Mouse (Mus musculus) CH12.LX (cell line): ENCODE data around the gene Ift81. TPM values are rescaled to one million over a fixed set of nuclear protein-coding genes. Genes with fewer than 3 reads are reported as not detected.
A peak's percentile ranks its signal among the peaks of the same experiment; 100 is the strongest.

Source experiments
- DNase-seq: peaks from one replicate; pipeline ENCODE4 v3.0.0-alpha.2; 2013; ENCODE audit errors: extremely low read depth
- H3K27ac ChIP-seq: 2 replicates; pipeline ENCODE4 v1.5.1; 2012; ENCODE audit warnings: low read depth, mild to moderate bottlenecking, control low read depth, moderate library complexity; ENCODE audit not compliant: insufficient read depth
- H3K27me3 ChIP-seq: replicated peaks from 2 replicates; pipeline ENCODE3; 2012; ENCODE audit warnings: inconsistent platforms
- H3K36me3 ChIP-seq, 2 experiments: replicated peaks in 1 of 2; 2 replicates each; pipeline versions ENCODE3 to v1.6.1; 2012; ENCODE audit warnings: inconsistent platforms in 1 of 2, low read length in 1 of 2, mild to moderate bottlenecking in 1 of 2, mixed read lengths in 1 of 2, moderate library complexity in 1 of 2; ENCODE audit not compliant: control insufficient read depth in 1 of 2, insufficient read depth in 1 of 2
- H3K4me1 ChIP-seq, 2 experiments: 2 replicates each; pipeline ENCODE4 v1.6.1; 2012; ENCODE audit warnings: inconsistent platforms in 1 of 2, moderate library complexity in 1 of 2; ENCODE audit not compliant: insufficient read depth in 2 of 2, control insufficient read depth in 1 of 2
- H3K4me2 ChIP-seq: 2 replicates; pipeline ENCODE4 v1.6.1; 2012; ENCODE audit warnings: low read depth, mild to moderate bottlenecking, control low read depth; ENCODE audit not compliant: poor library complexity, insufficient read depth, severe bottlenecking
- H3K4me3 ChIP-seq, 3 experiments: fragments of 150-350 bp in 1 of 3; sonication (generic) in 1 of 3; replicated peaks in 1 of 3; 2 replicates each; pipeline versions ENCODE3 to v1.5.1; 2011 to 2012; ENCODE audit warnings: low read depth in 2 of 3, low read length in 2 of 3, mild to moderate bottlenecking in 2 of 3, moderate library complexity in 2 of 3, control low read depth in 1 of 3, improper control_type of control experiment in 1 of 3, inconsistent platforms in 1 of 3, mixed read lengths in 1 of 3; ENCODE audit not compliant: poor library complexity in 1 of 3
- H3K79me2 ChIP-seq: replicated peaks from 2 replicates; pipeline ENCODE4 v1.6.1; 2012; ENCODE audit warnings: mild to moderate bottlenecking, moderate library complexity; ENCODE audit not compliant: control insufficient read depth, poor library complexity, insufficient read depth, severe bottlenecking; ENCODE audit errors: extremely low read depth
- H3K9ac ChIP-seq: 2 replicates; pipeline ENCODE4 v1.6.1; 2012; ENCODE audit warnings: low read depth, mild to moderate bottlenecking, control low read depth, moderate library complexity; ENCODE audit not compliant: insufficient read depth
- H3K9me3 ChIP-seq: replicated peaks from 2 replicates; pipeline ENCODE3; 2012; ENCODE audit warnings: low read length, inconsistent platforms, mixed read lengths
- CTCF ChIP-seq, 2 experiments: IDR thresholded peaks in 1 of 2; conservative IDR thresholded peaks in 1 of 2; 2 replicates each; pipeline ENCODE4 v1.5.1; 2011 to 2012; ENCODE audit warnings: low read depth in 2 of 2, low read length in 2 of 2, improper control_type of control experiment in 1 of 2, inconsistent platforms in 1 of 2, mild to moderate bottlenecking in 1 of 2, moderate library complexity in 1 of 2
- E2F4 ChIP-seq: IDR thresholded peaks from 2 replicates; pipeline ENCODE4 v1.6.1; 2011; ENCODE audit warnings: low read depth, low read length, improper control_type of control experiment; ENCODE audit not compliant: insufficient replicate concordance
- ELF1 ChIP-seq: IDR thresholded peaks from 2 replicates; pipeline ENCODE4 v1.6.1; 2014; ENCODE audit warnings: low read depth, mild to moderate bottlenecking, inconsistent platforms, low read length, improper control_type of control experiment
- EP300 ChIP-seq: IDR thresholded peaks from 2 replicates; pipeline ENCODE4 v1.6.1; 2011; ENCODE audit warnings: low read length, improper control_type of control experiment
- ETS1 ChIP-seq: conservative IDR thresholded peaks from 2 replicates; pipeline ENCODE4 v1.6.1; 2012; ENCODE audit warnings: low read depth, mild to moderate bottlenecking, inconsistent platforms, low read length, improper control_type of control experiment, moderate library complexity
- GABPA ChIP-seq: IDR thresholded peaks from 2 replicates; pipeline ENCODE4 v1.6.1; 2012; ENCODE audit warnings: low read depth, low read length, improper control_type of control experiment, inconsistent platforms; ENCODE audit not compliant: insufficient replicate concordance
- KAT2A ChIP-seq: IDR thresholded peaks from 2 replicates; pipeline ENCODE4 v1.6.1; 2012; ENCODE audit warnings: low read length, improper control_type of control experiment, inconsistent platforms; ENCODE audit not compliant: insufficient replicate concordance
- MAFK ChIP-seq: IDR thresholded peaks from 2 replicates; pipeline ENCODE4 v1.6.1; 2011; ENCODE audit warnings: low read length, improper control_type of control experiment; ENCODE audit not compliant: insufficient replicate concordance
- MAX ChIP-seq: IDR thresholded peaks from 2 replicates; pipeline ENCODE4 v1.6.1; 2011; ENCODE audit warnings: low read length, improper control_type of control experiment
- MAZ ChIP-seq: IDR thresholded peaks from 2 replicates; pipeline ENCODE4 v1.6.1; 2012; ENCODE audit warnings: low read depth, mild to moderate bottlenecking, inconsistent platforms, low read length, improper control_type of control experiment, moderate library complexity
- MEF2A ChIP-seq: IDR thresholded peaks from 2 replicates; pipeline ENCODE4 v1.6.1; 2014; ENCODE audit warnings: low read depth, mild to moderate bottlenecking, inconsistent platforms, low read length, improper control_type of control experiment, borderline replicate concordance
- MXI1 ChIP-seq: IDR thresholded peaks from 2 replicates; pipeline ENCODE4 v1.6.1; 2011; ENCODE audit warnings: mild to moderate bottlenecking, low read depth, low read length, improper control_type of control experiment
- MYC ChIP-seq: IDR thresholded peaks from 2 replicates; pipeline ENCODE4 v1.6.1; 2011; ENCODE audit warnings: low read depth, mild to moderate bottlenecking, improper control_type of control experiment, low read length
- NELFE ChIP-seq: IDR thresholded peaks from 2 replicates; pipeline ENCODE4 v1.6.1; 2011; ENCODE audit warnings: low read depth, low read length, improper control_type of control experiment
- PAX5 ChIP-seq: IDR thresholded peaks from 2 replicates; pipeline ENCODE4 v1.6.1; 2012; ENCODE audit warnings: low read length, inconsistent platforms, mixed read lengths
- POLR2A ChIP-seq: IDR thresholded peaks from 2 replicates; pipeline ENCODE4 v1.6.1; 2011; ENCODE audit warnings: low read depth, mild to moderate bottlenecking, improper control_type of control experiment, low read length
- POLR2AphosphoS2 ChIP-seq: IDR thresholded peaks from 2 replicates; pipeline ENCODE4 v1.6.1; 2011; ENCODE audit warnings: low read depth, low read length, improper control_type of control experiment
- RCOR1 ChIP-seq: conservative IDR thresholded peaks from 2 replicates; pipeline ENCODE4 v1.6.1; 2012; ENCODE audit warnings: low read depth, mild to moderate bottlenecking, inconsistent platforms, low read length, improper control_type of control experiment
- SIN3A ChIP-seq: IDR thresholded peaks from 2 replicates; pipeline ENCODE4 v1.6.1; 2012; ENCODE audit warnings: low read length, improper control_type of control experiment, inconsistent platforms
- SMC3 ChIP-seq: IDR thresholded peaks from 2 replicates; pipeline ENCODE4 v1.6.1; 2011; ENCODE audit warnings: low read depth, low read length, improper control_type of control experiment
- UBTF ChIP-seq: IDR thresholded peaks from 2 replicates; pipeline ENCODE4 v1.6.1; 2012; ENCODE audit warnings: low read depth, mild to moderate bottlenecking, inconsistent platforms, low read length, improper control_type of control experiment, moderate library complexity
- USF1 ChIP-seq: IDR thresholded peaks from 2 replicates; pipeline ENCODE4 v1.6.1; 2014; ENCODE audit warnings: low read depth, mild to moderate bottlenecking, inconsistent platforms, low read length, improper control_type of control experiment
- ZC3H11A ChIP-seq: IDR thresholded peaks from 2 replicates; pipeline ENCODE4 v1.6.1; 2012; ENCODE audit warnings: low read depth, mild to moderate bottlenecking, inconsistent platforms, low read length, improper control_type of control experiment
- dilution Hi-C: fragments of 300-500 bp; cut with MboI; formaldehyde crosslinking; loops from 2 replicates; pipeline ENCODE4 v1.14.3; 2020; ENCODE audit warnings: low sequenced_read_pairs; ENCODE audit not compliant: extremely low pct_unique_long_range_greater_than_20kb, extremely low pct_ligation_motif_present
- in situ Hi-C: fragments of 300-500 bp; cut with MboI; formaldehyde crosslinking; loops from 3 replicates; pipeline ENCODE4 v1.14.3; 2019; ENCODE audit warnings: low sequenced_read_pairs, low pct_ligation_motif_present, low pct_unique_long_range_greater_than_20kb, mixed read lengths
- polyA plus RNA-seq: library from polyadenylated mRNA; unstranded; fragments of >175 nt; gene quantifications from 2 replicates; pipeline ENCODE4 v1.2.1, GENCODE M21; 2012; ENCODE audit warnings: low read depth; ENCODE audit not compliant: insufficient read length
- total RNA-seq, 2 experiments: library from RNA; depleted of rRNA; stranded (reverse); fragments of 300-350 nt in 1 of 2; fragments of >200 nt in 1 of 2; gene quantifications; 2 replicates each; pipeline ENCODE4 v1.2.3; 2012 to 2014

Gene Ift81
- total and polyA plus RNA-seq, 3 experiments = 3.1 to 5.0 (median 4.1) TPM

- in situ Hi-C loops = loop anchor here (25.0 kb wide), 1 partner anchor 90 kb away; the partner anchor contains the start of gene Atp2a2
Measured at GRCm38 (mm10) chr5:122602233-122602632, 12.1 kb downstream of the Ift81 start.

DNA sequence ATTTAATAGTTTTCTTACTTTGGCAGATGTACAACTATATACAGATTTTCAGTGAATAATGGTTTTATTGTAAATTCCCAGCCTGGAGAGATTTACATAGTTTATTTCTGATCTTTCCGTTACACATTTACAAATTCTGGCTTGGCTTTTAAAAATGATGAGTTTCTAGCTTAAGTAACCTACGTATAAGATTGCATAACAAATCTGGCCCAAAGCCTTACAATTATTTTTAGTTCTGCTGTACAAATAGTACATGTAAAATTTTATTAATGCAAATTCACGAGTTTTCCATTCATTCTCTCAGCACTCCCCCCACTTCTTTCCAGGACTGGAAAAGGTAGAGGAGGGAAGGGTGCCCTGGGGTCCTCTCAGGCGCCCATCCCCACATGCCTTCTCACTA lies 18.8 kb downstream of the Ift81 start:
- Histone ChIP-seq H3K9ac (no peak overlapping the region), H3K4me1 (no peaks in the 10 kb centered on the region), H3K9me3 (no peaks in the 10 kb centered on the region), H3K79me2 (no peaks in the 10 kb centered on the region), H3K4me2 (no peak overlapping the region), H3K27me3 (no peaks in the 10 kb centered on the region), H3K4me3 (no peak overlapping the region), H3K36me3 (no peaks in the 10 kb centered on the region), H3K27ac (no peak overlapping the region)
- TF ChIP-seq RCOR1 = no peak
- TF ChIP-seq USF1 = no peak
- TF ChIP-seq MAX = no peak
- TF ChIP-seq GABPA = no peak
- dilution Hi-C loops = no loop called here
- in situ Hi-C loops = no loop called here
- no peak for DNase-seq

More at GRCm38 (mm10) chr5:122602233-122602632, 12.1 kb downstream of the Ift81 start:
- DNase-seq = peak; percentile 15
- Histone ChIP-seq H3K27me3 (no peaks in the 10 kb centered on the region), H3K4me3 (no peak overlapping the region), H3K9ac (no peak overlapping the region), H3K27ac (no peak overlapping the region), H3K4me2 (no peak overlapping the region), H3K36me3 (peaks cover 4 to 10% of the 10 kb centered on the region in 2 experiments), H3K9me3 (no peaks in the 10 kb centered on the region), H3K4me1 (peaks cover 0 to 6% of the 10 kb centered on the region in 2 experiments; a peak in 1 of 4 replicates), H3K79me2 (no peaks in the 10 kb centered on the region)
- TF ChIP-seq MAZ (no peak), SIN3A (no peak), USF1 (no peak), E2F4 (no peak), PAX5 (no peak), POLR2A (no peak), KAT2A (no peak), ZC3H11A (no peak), GABPA (no peak), UBTF (no peak), MEF2A (no peak), MYC (no peak)
- dilution Hi-C loops = no loop called here

DNA sequence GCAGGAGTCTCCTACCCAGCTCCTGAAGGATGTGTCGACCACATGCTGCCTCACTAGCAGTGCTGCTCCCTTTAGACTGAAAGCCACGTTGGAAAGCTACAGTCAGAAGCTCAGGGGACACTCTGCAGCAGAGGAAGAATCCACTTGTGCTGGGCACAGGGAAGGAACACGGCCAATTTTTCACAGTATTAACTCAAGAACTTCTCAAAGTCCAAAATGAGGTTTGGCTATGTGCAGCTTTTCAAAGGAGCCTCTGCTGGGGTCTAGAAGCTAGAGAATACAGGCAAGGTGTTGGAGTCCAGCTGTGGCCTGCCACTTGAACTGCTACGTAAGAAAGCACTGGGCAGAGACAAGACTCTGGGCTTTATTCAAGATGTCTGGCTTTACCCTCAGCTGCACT lies 24.4 kb downstream of the Ift81 start:
- Histone ChIP-seq H3K9me3 (no peaks in the 10 kb centered on the region), H3K4me2 (no peak overlapping the region), H3K4me3 (no peak overlapping the region), H3K9ac (no peak overlapping the region), H3K36me3 (peaks cover 0 to 2% of the 10 kb centered on the region in 2 experiments), H3K27ac (no peak overlapping the region), H3K27me3 (no peaks in the 10 kb centered on the region), H3K79me2 (no peaks in the 10 kb centered on the region), H3K4me1 (no peaks in the 10 kb centered on the region)
- in situ Hi-C loops = no loop called here
- TF ChIP-seq POLR2AphosphoS2 = no peak
- TF ChIP-seq SMC3 = no peak
- no peak for TF ChIP-seq ELF1
- TF ChIP-seq ETS1 = no peak
- TF ChIP-seq MXI1 = no peak
- TF ChIP-seq MAFK = no peak
- no peak for TF ChIP-seq MAX
- no peak for TF ChIP-seq EP300
- no peak for TF ChIP-seq NELFE
- TF ChIP-seq CTCF (conservative IDR thresholded peaks at IDR 0.05 in 1 of 2, IDR thresholded peaks at IDR 0.05 in 1 of 2; ENCODE audit: low read depth in 2 of 2, low read length in 2 of 2) = no peak
- dilution Hi-C loops = no loop called here
- DNase-seq = no peak
